Mouse (Mus musculus) cerebellum, adult 2 months (tissue): ENCODE measurements around the gene Exog.

Experiments
- CTCF ChIP-seq: fragments of 200-500 bp; IDR thresholded peaks from 2 replicates; pipeline ENCODE4 v1.5.1; 2011; ENCODE audit warnings: low read depth, mild to moderate bottlenecking, control low read depth, low read length, moderate library complexity, borderline replicate concordance; ENCODE audit not compliant: insufficient read depth
- POLR2A ChIP-seq: fragments of 200-500 bp; IDR thresholded peaks from 2 replicates; pipeline ENCODE4 v1.6.1; 2011; ENCODE audit warnings: low read length, control low read depth, borderline replicate concordance; ENCODE audit not compliant: insufficient read depth

GRCm38 (mm10) chr9:119498247-119498607 lies 53.5 kb downstream of the Exog start:
- TF ChIP-seq CTCF = no peak
- no peak for TF ChIP-seq POLR2A
